Mouse (Mus musculus) midbrain, embryonic 16.5 days (tissue): ENCODE results near the gene Casp2. TPM values are rescaled to one million over a fixed set of nuclear protein-coding genes. Genes with fewer than 3 reads are reported as not detected.

Experiments used
- ATAC-seq: fragments of 200-750 bp; cut with Nextera tagmentation; 2 replicates; pipeline ENCODE4 v1.8.0; 2017; ENCODE audit warnings: moderate TSS enrichment
- H3K27ac ChIP-seq: fragments of 300-500 bp; sonication (generic); 2 replicates; pipeline ENCODE4 v1.5.1; 2014; ENCODE audit warnings: mild to moderate bottlenecking, low read length, mixed read lengths
- H3K27me3 ChIP-seq: fragments of 300-500 bp; sonication (generic); 2 replicates; pipeline ENCODE4 v1.6.1; 2014; ENCODE audit warnings: low read depth, low read length, mixed read lengths; ENCODE audit not compliant: control insufficient read depth, insufficient read depth
- H3K36me3 ChIP-seq: fragments of 300-500 bp; sonication (generic); 2 replicates; pipeline ENCODE4 v1.6.1; 2014; ENCODE audit warnings: mild to moderate bottlenecking, low read length, moderate library complexity, mixed read lengths; ENCODE audit not compliant: control insufficient read depth, insufficient read depth
- H3K4me1 ChIP-seq: fragments of 300-500 bp; sonication (generic); 2 replicates; pipeline ENCODE4 v1.6.1; 2014; ENCODE audit warnings: mild to moderate bottlenecking, low read length, mixed read lengths; ENCODE audit not compliant: control insufficient read depth, insufficient read depth
- H3K4me2 ChIP-seq: fragments of 300-500 bp; sonication (generic); 2 replicates; pipeline ENCODE4 v1.6.1; 2014; ENCODE audit warnings: mild to moderate bottlenecking, low read length, mixed read lengths
- H3K4me3 ChIP-seq: fragments of 300-500 bp; sonication (generic); 2 replicates; pipeline ENCODE4 v1.5.1; 2014; ENCODE audit warnings: low read depth, mild to moderate bottlenecking, low read length, moderate library complexity, mixed read lengths
- H3K9ac ChIP-seq: fragments of 300-500 bp; sonication (generic); 2 replicates; pipeline ENCODE4 v1.6.1; 2014; ENCODE audit warnings: low read depth, low read length, mixed read lengths
- H3K9me3 ChIP-seq: fragments of 300-500 bp; sonication (generic); replicated peaks from 2 replicates; pipeline ENCODE4 v1.6.1; 2014; ENCODE audit warnings: mild to moderate bottlenecking, low read length, mixed read lengths; ENCODE audit not compliant: control insufficient read depth, poor library complexity, severe bottlenecking
- WGBS: fragments of 180-500 bp; shearing (Covaris S2); extraction: QIAGEN DNeasy Blood & Tissue Kit; methylation state at CpG from one replicate; pipeline ENCODE4 v1.1.7; 2014; 5-methylcytosine and 5-hydroxymethylcytosine counted together
- polyA plus RNA-seq: library from polyadenylated mRNA; unstranded; fragments of >200 nt; fragmentation: Nextera tagmentation; extraction: Ambion mirVana; gene quantifications from 2 replicates; pipeline ENCODE4 v1.2.1, GENCODE M21; 2015

Casp2 gene
- polyA plus RNA-seq = 36.3 and 40.5 TPM in 2 replicates

DNA sequence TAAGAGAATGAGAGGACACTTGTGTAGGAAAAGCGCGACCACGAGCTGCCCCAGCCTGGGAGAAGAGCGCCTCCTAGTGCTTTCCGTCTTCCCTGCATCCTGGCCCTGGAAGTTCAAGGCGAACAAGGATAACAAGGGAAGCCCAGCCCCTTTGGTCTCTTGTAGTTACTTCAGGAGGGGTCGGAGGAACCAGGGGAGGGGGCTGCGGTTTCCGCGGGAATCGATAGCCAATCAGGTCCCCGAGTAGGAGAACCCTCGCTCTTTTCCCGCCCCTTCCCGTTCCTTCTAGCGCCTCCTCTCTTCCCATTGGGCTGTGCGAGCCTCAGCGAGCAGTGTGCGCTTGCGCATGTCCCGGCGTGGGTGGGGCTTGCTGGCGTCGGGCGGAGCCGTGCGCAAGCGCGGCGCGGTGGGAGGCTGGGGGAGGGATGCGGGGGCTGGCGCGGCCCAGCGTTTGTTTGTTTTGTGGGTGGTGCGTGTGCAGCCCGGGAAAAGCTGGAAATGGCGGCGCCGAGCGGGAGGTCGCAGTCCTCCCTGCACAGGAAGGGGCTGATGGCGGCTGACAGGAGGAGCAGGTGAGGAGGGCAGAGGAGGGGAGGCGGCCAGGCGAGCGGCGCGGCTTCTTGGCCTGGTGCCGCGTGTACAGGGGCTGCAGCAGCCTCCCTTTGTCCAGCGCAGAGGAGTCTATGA, at the start of gene Casp2:
Casp2 (plus strand) TSS at position 360 of the 687 bp plus-strand sequence.
- Histone ChIP-seq H3K36me3 (peaks cover 13% of the 10 kb centered on the region), H3K9ac (peak within 1 kb of the TSS; percentile 79), H3K4me2 (peak within 1 kb of the TSS; percentile 60), H3K4me3 (peak within 1 kb of the TSS; percentile 63), H3K4me1 (peaks cover 11% of the 10 kb centered on the region), H3K27ac (peak within 1 kb of the TSS; percentile 83), H3K9me3 (no peaks in the 10 kb centered on the region), H3K27me3 (peaks cover 3% of the 10 kb centered on the region; the same call in 1 of the 2 replicates)
- peak; percentile 99 for ATAC-seq
- under 1% methylated on average over 51 of the region's 51 CpGs for WGBS

DNA sequence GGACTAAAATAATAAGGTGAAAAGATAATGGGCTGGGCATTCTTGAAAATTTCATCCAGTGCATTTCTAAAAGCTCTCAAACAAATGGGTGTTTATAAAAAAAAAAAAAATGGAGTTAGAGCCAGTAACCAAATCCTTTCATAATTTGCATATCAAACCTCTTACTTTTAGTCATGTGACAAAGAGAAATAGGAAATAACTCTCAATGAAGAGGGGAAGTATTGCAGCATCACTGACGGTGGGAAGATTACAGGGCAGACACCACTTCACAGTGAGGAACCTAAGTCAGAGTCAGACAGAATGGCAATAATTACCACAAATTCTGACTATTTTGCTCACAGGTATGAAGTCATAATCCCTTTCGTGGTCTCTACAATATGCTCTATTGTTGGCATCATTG, 49.8 kb upstream of the Casp2 start, which contains the start of gene Tas2r144:
Tas2r144 (plus strand) TSS at position 301 of the 400 bp plus-strand sequence.
- Histone ChIP-seq H3K9me3 (no peaks in the 10 kb centered on the region), H3K36me3 (no peaks in the 10 kb centered on the region), H3K9ac (no peak within 1 kb of the TSS), H3K27ac (no peak within 1 kb of the TSS), H3K4me1 (no peaks in the 10 kb centered on the region), H3K4me3 (no peak within 1 kb of the TSS), H3K27me3 (no peaks in the 10 kb centered on the region), H3K4me2 (no peak within 1 kb of the TSS)
- ATAC-seq = no peak
- WGBS = 79% methylated on average over 2 of the region's 2 CpGs

DNA sequence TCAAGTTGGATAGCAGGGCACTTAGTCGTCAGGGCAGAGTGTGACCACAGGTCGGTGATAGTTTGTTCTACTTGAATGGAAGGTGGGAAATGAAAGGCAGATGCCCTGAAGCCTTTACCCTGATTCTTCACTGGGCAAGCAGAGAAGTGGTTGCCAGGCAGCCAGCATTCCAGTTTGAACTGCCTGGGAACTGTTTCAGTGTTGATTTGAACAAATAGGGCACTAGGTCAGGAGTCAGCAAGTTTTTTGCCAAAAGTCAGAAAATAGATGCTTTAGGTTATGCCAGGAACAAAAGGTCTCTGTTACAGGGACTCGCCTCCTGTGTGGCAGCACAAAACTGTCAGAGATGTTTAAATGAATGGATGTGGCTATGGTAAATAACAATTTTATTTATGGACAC, 42.5 kb upstream of the Casp2 start:
- 65% methylated on average over 3 of the region's 3 CpGs for WGBS

DNA sequence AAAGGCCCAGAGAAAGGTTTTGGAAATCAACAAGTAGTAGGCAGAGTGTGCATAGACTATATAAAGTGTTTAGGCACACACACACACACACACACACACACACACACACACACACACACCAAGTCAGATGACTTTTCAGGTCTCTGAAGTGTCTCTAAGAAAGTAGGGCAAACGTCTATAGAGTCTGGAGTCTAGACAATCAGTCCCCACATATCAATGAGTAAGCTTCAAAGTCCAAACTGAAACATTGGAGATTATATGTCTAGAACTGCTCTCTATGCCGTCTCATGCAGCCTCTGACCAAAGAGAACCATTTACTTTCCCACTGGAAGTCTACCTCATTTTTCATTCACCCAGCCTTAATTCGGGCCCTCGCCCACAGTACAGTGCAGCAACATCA, 39.7 kb upstream of the Casp2 start:
- Histone ChIP-seq H3K4me3 (no peak overlapping the region), H3K27ac (no peak overlapping the region), H3K9ac (no peak overlapping the region), H3K27me3 (no peaks in the 10 kb centered on the region), H3K9me3 (no peaks in the 10 kb centered on the region), H3K4me1 (no peaks in the 10 kb centered on the region), H3K4me2 (no peak overlapping the region), H3K36me3 (no peaks in the 10 kb centered on the region)
- 81% methylated on average over 4 of the region's 4 CpGs for WGBS
- no peak for ATAC-seq

More for the DNA sequence above, 42.5 kb upstream of the Casp2 start:
- Histone ChIP-seq H3K4me2 (no peak overlapping the region), H3K9ac (no peak overlapping the region), H3K9me3 (no peaks in the 10 kb centered on the region), H3K4me3 (no peak overlapping the region), H3K27me3 (no peaks in the 10 kb centered on the region), H3K36me3 (no peaks in the 10 kb centered on the region), H3K27ac (no peak overlapping the region), H3K4me1 (no peaks in the 10 kb centered on the region)
- ATAC-seq = no peak

DNA sequence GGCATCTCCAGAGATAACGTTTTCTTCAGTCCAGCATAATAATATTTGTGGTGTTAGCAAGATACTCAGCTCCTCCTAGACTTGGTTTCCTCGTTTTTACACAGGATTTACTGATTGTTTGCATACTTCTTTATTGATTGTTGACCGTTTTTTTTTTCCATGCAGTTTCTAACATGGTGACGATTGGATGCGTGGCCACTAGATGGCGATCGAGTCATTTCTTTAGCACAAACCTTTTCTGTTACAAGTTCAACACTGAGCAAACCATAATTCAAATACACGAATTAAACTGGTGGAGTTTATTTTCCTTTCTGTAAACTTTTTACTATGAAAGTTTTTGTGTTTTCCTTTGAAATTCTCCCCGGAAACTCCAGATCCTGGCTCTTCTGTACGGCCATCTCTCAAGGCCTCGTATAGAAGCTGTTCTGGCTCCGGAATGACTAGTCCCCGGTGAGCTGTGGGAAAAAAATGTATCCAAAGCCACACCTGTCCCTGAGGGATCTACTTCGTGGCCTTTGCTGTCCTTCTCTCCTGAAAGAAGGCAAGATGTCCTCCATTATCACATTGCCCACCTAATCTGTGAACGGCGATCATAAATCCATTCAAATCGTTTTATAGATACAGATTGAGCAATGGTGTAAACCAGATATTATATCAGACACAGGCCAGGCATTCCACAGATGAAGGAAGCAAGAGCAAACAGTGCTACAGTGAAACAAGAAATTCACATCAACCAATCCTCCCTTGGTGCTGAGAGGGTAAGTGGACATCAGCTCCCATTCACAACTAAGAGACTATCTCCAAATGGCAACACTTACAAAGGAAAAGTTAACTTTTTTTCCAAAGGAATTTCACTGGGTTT, 37.3 kb upstream of the Casp2 start:
- 33% methylated on average over 17 of the region's 17 CpGs for WGBS
- no peak overlapping the region for H3K27ac ChIP-seq
- H3K4me2 ChIP-seq = no peak overlapping the region
- H3K9ac ChIP-seq = no peak overlapping the region
- H3K4me1 ChIP-seq = no peaks in the 10 kb centered on the region
- no peak overlapping the region for H3K4me3 ChIP-seq
- peak; percentile 51; the same call in 1 of the 2 replicates for ATAC-seq
- H3K36me3 ChIP-seq = no peaks in the 10 kb centered on the region
- H3K27me3 ChIP-seq = no peaks in the 10 kb centered on the region
- H3K9me3 ChIP-seq = no peaks in the 10 kb centered on the region

DNA sequence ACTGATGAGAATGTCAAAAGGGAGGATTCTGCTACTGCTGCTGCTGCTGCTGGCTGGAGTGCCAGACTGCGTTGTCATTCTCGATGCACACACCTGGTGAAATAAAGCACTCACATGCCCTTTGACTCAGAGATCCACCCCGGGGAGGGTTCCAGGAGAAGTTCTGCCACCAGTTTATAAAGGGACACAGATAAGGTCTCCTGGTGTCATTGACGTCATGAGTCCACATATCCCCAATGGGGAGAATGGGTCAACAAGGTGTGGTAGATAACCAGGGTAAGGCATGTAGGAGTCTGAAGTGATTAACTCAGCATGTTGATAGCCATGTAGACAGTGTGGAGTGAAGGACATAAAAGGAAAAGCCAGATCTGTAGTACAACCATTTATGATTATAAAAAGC, 35.2 kb upstream of the Casp2 start:
- ATAC-seq = no peak
- Histone ChIP-seq H3K4me1 (no peaks in the 10 kb centered on the region), H3K36me3 (no peaks in the 10 kb centered on the region), H3K27me3 (no peaks in the 10 kb centered on the region), H3K9me3 (no peaks in the 10 kb centered on the region), H3K4me3 (no peak overlapping the region), H3K27ac (no peak overlapping the region), H3K4me2 (no peak overlapping the region), H3K9ac (no peak overlapping the region)
- 73% methylated on average over 4 of the region's 4 CpGs for WGBS

DNA sequence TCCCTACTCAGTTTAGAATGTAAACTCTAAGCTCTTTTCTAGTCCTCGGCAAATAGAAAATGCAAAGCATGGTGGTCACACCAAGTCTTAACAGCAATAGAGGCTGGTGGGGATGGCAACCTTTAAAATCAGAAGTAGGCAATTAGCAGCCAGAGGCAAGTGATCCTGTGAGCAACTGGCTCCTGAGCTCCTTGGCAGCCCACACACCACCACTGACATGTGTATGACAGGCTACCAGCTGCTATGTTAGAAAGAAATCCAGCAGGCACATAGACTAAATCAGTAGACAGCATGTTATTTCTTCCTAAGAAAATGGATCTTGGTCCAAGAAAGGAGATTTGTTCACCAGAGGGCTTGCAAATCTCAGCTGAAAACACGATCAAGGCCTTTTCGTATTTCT, 33.6 kb upstream of the Casp2 start:
- H3K4me3 ChIP-seq = no peak overlapping the region
- ATAC-seq = no peak
- H3K4me2 ChIP-seq = no peak overlapping the region
- no peaks in the 10 kb centered on the region for H3K36me3 ChIP-seq
- H3K9ac ChIP-seq = no peak overlapping the region
- H3K27me3 ChIP-seq = no peaks in the 10 kb centered on the region
- WGBS = 83% methylated on average over 3 of the region's 3 CpGs
- no peaks in the 10 kb centered on the region for H3K9me3 ChIP-seq
- H3K27ac ChIP-seq = no peak overlapping the region
- no peaks in the 10 kb centered on the region for H3K4me1 ChIP-seq

DNA sequence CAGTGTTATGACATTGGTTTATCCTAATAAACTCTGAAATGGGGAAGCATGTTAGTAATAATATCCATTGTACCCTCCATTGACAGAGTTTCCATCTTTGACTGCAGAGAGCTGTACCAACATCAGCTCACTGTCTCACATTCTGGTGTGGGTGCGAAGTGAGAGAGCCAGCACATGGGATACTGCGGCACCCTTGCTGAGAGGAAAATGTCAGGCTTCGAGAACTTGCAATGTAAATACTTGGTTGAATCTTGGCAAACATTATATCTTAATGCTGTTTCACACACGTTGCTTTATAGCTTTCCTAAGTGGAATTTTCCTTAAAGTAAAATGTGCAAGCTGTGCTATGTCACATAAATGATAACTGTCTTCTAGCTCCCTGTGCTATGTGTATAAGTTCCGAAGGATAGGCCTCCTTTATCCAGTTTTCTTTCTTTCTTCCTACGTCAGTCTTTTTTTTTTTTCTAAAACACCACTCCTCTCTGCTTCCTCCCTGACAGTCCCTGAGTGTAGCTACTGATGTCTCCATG, 27.4 kb upstream of the Casp2 start:
- H3K4me1 ChIP-seq = no peaks in the 10 kb centered on the region
- H3K4me3 ChIP-seq = no peak overlapping the region
- no peak overlapping the region for H3K27ac ChIP-seq
- WGBS = 79% methylated on average over 6 of the region's 6 CpGs
- H3K36me3 ChIP-seq = no peaks in the 10 kb centered on the region
- no peak overlapping the region for H3K9ac ChIP-seq
- no peak overlapping the region for H3K4me2 ChIP-seq
- H3K27me3 ChIP-seq = no peaks in the 10 kb centered on the region
- no peak for ATAC-seq
- no peaks in the 10 kb centered on the region for H3K9me3 ChIP-seq
